In the genomic region with DNA sequence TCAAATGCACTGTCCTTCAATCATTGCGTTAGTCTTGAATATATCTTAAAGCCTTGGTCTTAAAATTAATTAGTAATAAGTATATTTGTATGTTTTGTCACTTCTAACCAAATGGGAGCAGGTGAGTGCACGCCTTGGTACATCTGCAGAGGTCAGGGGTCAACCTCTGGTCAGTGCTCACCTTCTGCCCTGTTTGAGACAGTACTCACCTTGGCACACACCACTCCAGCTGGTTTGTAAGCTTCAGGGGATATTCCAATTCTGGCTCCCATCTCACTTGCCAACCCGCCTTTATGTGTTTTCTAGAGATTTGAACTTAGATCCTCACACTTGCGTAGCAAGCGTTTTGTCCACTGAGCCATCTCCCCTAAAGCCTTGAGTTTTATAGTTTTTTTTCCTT, we compare ENCODE assay signal across 21 mouse cellular contexts.
DNase-seq lines count a peak whose midpoint lies in the region; ATAC-seq and TF ChIP-seq lines count a peak whose summit lies in the region.
"Had no signal": no experiment of that assay in that cellular context is flagged by ENCODE, and none has a peak within 500 bp of the region (broad histone marks: within the 10 kb centered on the region; RNA-seq: fewer than 3 reads in every experiment).

No protein-coding gene starts in this region.

- peak; percentile 80 for DNase-seq in heart, adult 11 months
- no peak for DNase-seq in heart, postnatal 4 days
- DNase-seq in liver, adult 2 months (ENCODE audit: extremely low read depth, low read depth, low spot score) = peak; percentile 58
- no peak for DNase-seq in liver
- DNase-seq: adrenal gland, adult 2 months; adrenal gland, adult 8-10 months; adrenal gland, postnatal 10 days; adrenal gland, postnatal 14 days; adrenal gland, postnatal 25 days; adrenal gland, postnatal 36 days; B cell, adult 2 months; cerebellum, adult 11 months; cerebellum, adult 11-12 months; cerebellum, adult 18-20 months had no signal

- H3K4me1 ChIP-seq in kidney, embryonic 15.5 days = peaks cover 16% of the 10 kb centered on the region
- peaks cover 6% of the 10 kb centered on the region; the same call in 1 of the 2 replicates for H3K4me1 ChIP-seq in kidney, embryonic 16.5 days (ENCODE audit: insufficient read depth, low read length)
- peaks cover 11% of the 10 kb centered on the region for H3K4me1 ChIP-seq in liver, adult 2 months (ENCODE audit: control insufficient read depth, insufficient read depth, low read length)

- no peaks in the 10 kb centered on the region for H3K27me3 ChIP-seq in kidney, embryonic 15.5 days
- H3K27me3 ChIP-seq in kidney, embryonic 16.5 days (ENCODE audit: insufficient read depth, low read length) = no peaks in the 10 kb centered on the region
- H3K27me3 ChIP-seq in liver, adult 2 months (ENCODE audit: control insufficient read depth, insufficient read depth, low read length) = no peaks in the 10 kb centered on the region
- H3K27me3 ChIP-seq: CH12.LX, Patski had no signal

- no peak overlapping the region for H3K9ac ChIP-seq in kidney, embryonic 15.5 days
- H3K9ac ChIP-seq in kidney, embryonic 16.5 days (replicated peaks; ENCODE audit: low read length) = no peak overlapping the region
- H3K9ac ChIP-seq in liver, adult 2 months (ENCODE audit: low read depth, low read length) = no peak overlapping the region

- ATAC-seq in kidney, embryonic 15.5 days (replicated peaks; ENCODE audit: low FRiP score) = no peak
- ATAC-seq in kidney, embryonic 16.5 days (ENCODE audit: low FRiP score, low TSS enrichment) = no peak
- ATAC-seq: activated CD4-positive, CD25-positive, alpha-beta regulatory T cell, adult 4 months; CD4-positive, CD25-positive, alpha-beta regulatory T cell, adult 4 months; Patski had no signal

- whole genome bisulfite sequencing in kidney, embryonic 15.5 days = 93% methylated on average over 5 of the region's 5 CpGs
- 97% methylated on average over 5 of the region's 5 CpGs for WGBS in kidney, embryonic 16.5 days
- WGBS in liver, adult 2 months = 81% methylated on average over 5 of the region's 5 CpGs

- no peak for TF ChIP-seq CTCF in liver, adult 2 months (IDR thresholded peaks at IDR 0.05; ENCODE audit: low read depth, low read length)

- H3K9me3 ChIP-seq in kidney, embryonic 15.5 days (replicated peaks) = no peaks in the 10 kb centered on the region
- no peaks in the 10 kb centered on the region for H3K9me3 ChIP-seq in kidney, embryonic 16.5 days (ENCODE audit: low read length)

- H3K79me2 ChIP-seq in liver, adult 2 months (ENCODE audit: control insufficient read depth, insufficient read depth, low read length) = peaks cover 14% of the 10 kb centered on the region; the same call in 1 of the 2 replicates

- no peak overlapping the region for H3K4me3 ChIP-seq in kidney, embryonic 15.5 days (replicated peaks)
- H3K4me3 ChIP-seq in kidney, embryonic 16.5 days (ENCODE audit: low read length) = no peak overlapping the region
- H3K4me3 ChIP-seq in liver, adult 2 months (ENCODE audit: insufficient read depth, low read depth, low read length) = no peak overlapping the region

- no peak for TF ChIP-seq POLR2A in liver, adult 2 months (IDR thresholded peaks at IDR 0.05; ENCODE audit: extremely low read depth, insufficient read depth, low read length)

- no peak overlapping the region for H3K4me2 ChIP-seq in kidney, embryonic 15.5 days
- no peak overlapping the region for H3K4me2 ChIP-seq in kidney, embryonic 16.5 days (replicated peaks; ENCODE audit: low read depth, low read length)

- peak overlapping the region; percentile 32; the same call in 1 of the 2 replicates for H3K27ac ChIP-seq in kidney, embryonic 15.5 days
- no peak overlapping the region for H3K27ac ChIP-seq in kidney, embryonic 16.5 days (ENCODE audit: low read length)
- no peak overlapping the region for H3K27ac ChIP-seq in liver, adult 2 months (replicated peaks; ENCODE audit: insufficient read depth, low read depth, low read length)

- no peaks in the 10 kb centered on the region for H3K36me3 ChIP-seq in kidney, embryonic 15.5 days
- H3K36me3 ChIP-seq in kidney, embryonic 16.5 days (ENCODE audit: insufficient read depth, low read length) = no peaks in the 10 kb centered on the region
- H3K36me3 ChIP-seq in liver, adult 2 months (ENCODE audit: control insufficient read depth, insufficient read depth, low read length) = no peaks in the 10 kb centered on the region
- H3K36me3 ChIP-seq: G1E had no signal

Comparison
In these comparisons a context has a peak if more than half of its experiments do, and no peak if none do; other contexts are left out.
1. DNase-seq: peak in heart, adult 11 months (single experiment) and liver, adult 2 months (single experiment); none in heart, postnatal 4 days (single experiment) and liver (single experiment).